Mouse (Mus musculus) C2C12 (cell line): ENCODE measurements around the gene Rnf111.

Source experiments
- CEBPB ChIP-seq: IDR thresholded peaks from one replicate; pipeline ENCODE4 v1.6.1; 2011; ENCODE audit warnings: low read depth, mild to moderate bottlenecking, control low read depth, moderate library complexity
- CTCF ChIP-seq: IDR thresholded peaks from one replicate; pipeline ENCODE4 v1.5.1; 2011; ENCODE audit not compliant: control insufficient read depth, insufficient read depth, insufficient read length
- FOSL1 ChIP-seq: IDR thresholded peaks from one replicate; pipeline ENCODE4 v1.8.0; 2011; ENCODE audit warnings: mild to moderate bottlenecking, low read length; ENCODE audit not compliant: poor library complexity, insufficient read depth, severe bottlenecking
- MAX ChIP-seq: IDR thresholded peaks from one replicate; pipeline ENCODE4 v1.6.1; 2011; ENCODE audit warnings: mild to moderate bottlenecking, control low read depth
- MYOD1 ChIP-seq: IDR thresholded peaks from one replicate; pipeline ENCODE4 v1.6.1; 2011; ENCODE audit warnings: low read depth; ENCODE audit not compliant: control insufficient read depth, insufficient read length

GRCm38 (mm10) chr9:70389548-70389947, 114.0 kb downstream of the Rnf111 start:
- no peak for TF ChIP-seq CTCF
- TF ChIP-seq MAX, result no peak
- no peak for TF ChIP-seq FOSL1
- no peak for TF ChIP-seq CEBPB
- TF ChIP-seq MYOD1, result no peak
